Comparison of ENCODE assay signal across 8 mouse cellular contexts in the genomic region with DNA sequence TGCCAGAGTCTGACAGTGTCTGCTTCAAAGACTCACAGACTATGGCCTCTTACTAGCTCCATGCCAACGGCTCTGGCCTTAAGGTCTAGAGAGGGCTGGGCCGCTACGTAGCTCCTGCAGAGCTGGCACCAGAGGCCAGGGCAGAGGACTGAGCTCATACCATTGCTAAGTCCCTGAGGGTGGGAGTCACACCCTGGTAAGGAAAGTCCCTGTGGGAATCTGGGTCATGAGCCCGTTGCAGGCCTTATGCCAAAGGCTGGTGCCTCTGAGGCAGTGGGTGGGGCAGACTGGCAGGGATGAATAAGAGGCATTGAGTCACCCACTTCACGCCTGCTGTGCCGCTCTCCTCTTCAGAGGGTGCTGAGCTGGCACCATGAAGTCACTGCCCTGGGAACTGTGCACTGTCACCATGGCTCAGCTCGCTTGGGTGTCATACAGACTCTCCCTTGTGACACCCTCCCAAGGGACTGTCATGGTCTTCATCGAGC. TPM values are rescaled to one million over a fixed set of nuclear protein-coding genes. Genes with fewer than 3 reads are reported as not detected.
DNase-seq lines count a peak whose midpoint lies in the region; ATAC-seq and TF ChIP-seq lines count a peak whose summit lies in the region.

No protein-coding gene starts in this region.

- H3K36me3 ChIP-seq in hindbrain, embryonic 10.5 days = peaks cover 77% of the 10 kb centered on the region
- peaks cover 39% of the 10 kb centered on the region for H3K36me3 ChIP-seq in hindbrain, embryonic 12.5 days
- peaks cover 4% of the 10 kb centered on the region for H3K36me3 ChIP-seq in C2C12 (ENCODE audit: control insufficient read depth, insufficient read depth)

- TF ChIP-seq POLR2A in bone marrow macrophage, adult 2 months (IDR thresholded peaks at IDR 0.05; ENCODE audit: borderline replicate concordance, low read depth, low read length) = no peak

- H3ac ChIP-seq in C2C12 (ENCODE audit: control insufficient read depth, insufficient read length, low read depth) = no peak overlapping the region

- no peak overlapping the region for H3K9ac ChIP-seq in hindbrain, embryonic 12.5 days

- no peak for TF ChIP-seq CTCF in C2C12 (IDR thresholded peaks at IDR 0.05; ENCODE audit: control insufficient read depth, insufficient read depth, insufficient read length)
- TF ChIP-seq CTCF in bone marrow macrophage, adult 2 months (IDR thresholded peaks at IDR 0.05; ENCODE audit: low read depth, low read length) = no peak

- H3K4me3 ChIP-seq in hindbrain, embryonic 10.5 days = no peak overlapping the region
- H3K4me3 ChIP-seq in hindbrain, embryonic 12.5 days = no peak overlapping the region
- H3K4me3 ChIP-seq in C2C12 (ENCODE audit: insufficient read depth, poor library complexity, severe bottlenecking) = no peak overlapping the region
- H3K4me3 ChIP-seq in bone marrow macrophage, adult 2 months (ENCODE audit: insufficient read depth, low read length) = no peak overlapping the region

- H3K9me3 ChIP-seq in hindbrain, embryonic 10.5 days = peaks cover 11% of the 10 kb centered on the region; the same call in 1 of the 2 replicates
- 0 out of 2 replicates have a peak, but pooled peaks cover 7% of the 10 kb centered on the region for H3K9me3 ChIP-seq in hindbrain, embryonic 12.5 days (replicated peaks)

- ATAC-seq in hindbrain, embryonic 12.5 days (ENCODE audit: low FRiP score) = no peak

- intact Hi-C loops in left cerebral cortex, postnatal 4 days (cut with DNase I) = no loop called here

- DNase-seq in hindbrain, embryonic 10.5 days (ENCODE audit: low spot score) = no peak
- peak; percentile 36 for DNase-seq in left cerebral cortex, postnatal 4 days
- DNase-seq in telencephalon, adult 2 months (ENCODE audit: low read depth, low spot score) = peak; percentile 82
- no peak for DNase-seq in kidney, postnatal 10 days
- no peak for DNase-seq in kidney, postnatal 14 days

- no peaks in the 10 kb centered on the region for H3K79me3 ChIP-seq in C2C12 (ENCODE audit: low read depth)

- H3K27ac ChIP-seq in hindbrain, embryonic 10.5 days = peak overlapping the region; percentile 9; the same call in 1 of the 2 replicates
- H3K27ac ChIP-seq in hindbrain, embryonic 12.5 days = no peak overlapping the region
- H3K27ac ChIP-seq in bone marrow macrophage, adult 2 months (ENCODE audit: insufficient read depth, low read depth, low read length) = peak overlapping the region; percentile 41; the same call in 1 of the 2 replicates

- no peaks in the 10 kb centered on the region for H3K27me3 ChIP-seq in hindbrain, embryonic 10.5 days (ENCODE audit: insufficient read depth, poor library complexity, severe bottlenecking)
- H3K27me3 ChIP-seq in hindbrain, embryonic 12.5 days = no peaks in the 10 kb centered on the region
- H3K27me3 ChIP-seq in C2C12 (ENCODE audit: control insufficient read depth, insufficient read depth, insufficient read length) = no peaks in the 10 kb centered on the region

- H3K79me2 ChIP-seq in C2C12 (ENCODE audit: control insufficient read depth, insufficient read depth) = no peaks in the 10 kb centered on the region

- H3K4me1 ChIP-seq in hindbrain, embryonic 10.5 days (replicated peaks) = peaks cover 12% of the 10 kb centered on the region
- H3K4me1 ChIP-seq in hindbrain, embryonic 12.5 days = no peaks in the 10 kb centered on the region
- H3K4me1 ChIP-seq in bone marrow macrophage, adult 2 months (ENCODE audit: control insufficient read depth, insufficient read depth, low read length) = peaks cover 28% of the 10 kb centered on the region

- no peak overlapping the region for H3K4me2 ChIP-seq in hindbrain, embryonic 12.5 days (replicated peaks)

- 94% methylated on average over 8 of the region's 8 CpGs for WGBS in hindbrain, embryonic 10.5 days
- WGBS in hindbrain, embryonic 12.5 days = 85% methylated on average over 8 of the region's 8 CpGs

TF ChIP-seq in C2C12, 6 proteins besides CTCF, POLR2A, EP300 and RAD21:
- no peak for TF ChIP-seq MYOG (IDR thresholded peaks at IDR 0.05; ENCODE audit: control insufficient read depth, extremely low read depth, insufficient read length)
- peak; percentile 29 for TF ChIP-seq MYOD1 (IDR thresholded peaks at IDR 0.05; ENCODE audit: control insufficient read depth, insufficient read length, low read depth)
- peak; percentile 95 for TF ChIP-seq MAX (IDR thresholded peaks at IDR 0.05)
- TF ChIP-seq CEBPB (IDR thresholded peaks at IDR 0.05; ENCODE audit: low read depth) = no peak
- peak; percentile 10 for TF ChIP-seq FOSL1 (IDR thresholded peaks at IDR 0.05; ENCODE audit: insufficient read depth, low read length, poor library complexity, severe bottlenecking)
- TF ChIP-seq USF1 (IDR thresholded peaks at IDR 0.05; ENCODE audit: low read depth) = peak; percentile 30

RNA-seq across cellular contexts. Expression of a gene that starts 12.3 kb away (rescaled TPM):
- 16.5 and 33.5 TPM in 2 replicates for polyA plus RNA-seq in hindbrain, embryonic 10.5 days (2016; fragmentation: Nextera tagmentation; extraction: Ambion mirVana)
- polyA plus RNA-seq in hindbrain, embryonic 12.5 days (2016; fragmentation: Nextera tagmentation; extraction: Ambion mirVana) = 12.6 and 13.6 TPM in 2 replicates
- 0.54 TPM for polyA plus RNA-seq in C2C12 (2012; fragmentation: generic; extraction: Trizol)
- 2.5 and 3.3 TPM in 2 replicates for polyA plus RNA-seq in bone marrow macrophage, adult 2 months (2012; ENCODE audit: insufficient read depth, insufficient read length, missing spikeins)
- total RNA-seq in left cerebral cortex, postnatal 4 days (2021) = 1 to 10 TPM; 1.9 to 2.2 TPM

RNA-seq across cellular contexts. Expression of a gene that starts 30.2 kb away (rescaled TPM):
- polyA plus RNA-seq in hindbrain, embryonic 10.5 days (2016; fragmentation: Nextera tagmentation; extraction: Ambion mirVana) = 28.5 and 29.1 TPM in 2 replicates
- 21.9 and 22.2 TPM in 2 replicates for polyA plus RNA-seq in hindbrain, embryonic 12.5 days (2016; fragmentation: Nextera tagmentation; extraction: Ambion mirVana)
- polyA plus RNA-seq in C2C12 (2012; fragmentation: generic; extraction: Trizol) = 44.1 TPM
- polyA plus RNA-seq in bone marrow macrophage, adult 2 months (2012; ENCODE audit: insufficient read depth, insufficient read length, missing spikeins) = 9.3 and 11.2 TPM in 2 replicates
- total RNA-seq in left cerebral cortex, postnatal 4 days (2021) = 10 to 100 TPM; 11.2 to 14.6 TPM

RNA-seq across cellular contexts. Expression of a gene that starts 35.6 kb away (rescaled TPM):
- polyA plus RNA-seq in hindbrain, embryonic 10.5 days (2016; fragmentation: Nextera tagmentation; extraction: Ambion mirVana) = 1.9 and 3.1 TPM in 2 replicates
- 4.1 and 6.4 TPM in 2 replicates for polyA plus RNA-seq in hindbrain, embryonic 12.5 days (2016; fragmentation: Nextera tagmentation; extraction: Ambion mirVana)
- polyA plus RNA-seq in C2C12 (2012; fragmentation: generic; extraction: Trizol) = 14.3 TPM
- 19.4 and 27.4 TPM in 2 replicates for polyA plus RNA-seq in bone marrow macrophage, adult 2 months (2012; ENCODE audit: insufficient read depth, insufficient read length, missing spikeins)
- 10 to 100 TPM; 37.1 to 37.8 TPM for total RNA-seq in left cerebral cortex, postnatal 4 days (2021)

RNA-seq across cellular contexts. Expression of a gene that starts 39.8 kb away (rescaled TPM):
- 10.0 and 10.8 TPM in 2 replicates for polyA plus RNA-seq in hindbrain, embryonic 10.5 days (2016; fragmentation: Nextera tagmentation; extraction: Ambion mirVana)
- polyA plus RNA-seq in hindbrain, embryonic 12.5 days (2016; fragmentation: Nextera tagmentation; extraction: Ambion mirVana) = 10.9 and 12.8 TPM in 2 replicates
- polyA plus RNA-seq in C2C12 (2012; fragmentation: generic; extraction: Trizol) = 6.9 TPM
- 12.9 and 17.4 TPM in 2 replicates for polyA plus RNA-seq in bone marrow macrophage, adult 2 months (2012; ENCODE audit: insufficient read depth, insufficient read length, missing spikeins)
- total RNA-seq in left cerebral cortex, postnatal 4 days (2021) = 10 to 100 TPM in 1 of 2 experiments, 1 to 10 TPM in 1; 6.2 to 10.0 TPM

RNA-seq across cellular contexts. Expression of a gene that starts 58.1 kb away (rescaled TPM):
- polyA plus RNA-seq in hindbrain, embryonic 10.5 days (2016; fragmentation: Nextera tagmentation; extraction: Ambion mirVana) = 14.5 and 16.8 TPM in 2 replicates
- polyA plus RNA-seq in hindbrain, embryonic 12.5 days (2016; fragmentation: Nextera tagmentation; extraction: Ambion mirVana) = 16.6 and 18.6 TPM in 2 replicates
- 7.3 TPM for polyA plus RNA-seq in C2C12 (2012; fragmentation: generic; extraction: Trizol)
- 15.5 and 16.6 TPM in 2 replicates for polyA plus RNA-seq in bone marrow macrophage, adult 2 months (2012; ENCODE audit: insufficient read depth, insufficient read length, missing spikeins)
- total RNA-seq in left cerebral cortex, postnatal 4 days (2021) = 10 to 100 TPM; 11.5 to 12.8 TPM

Comparison
In these comparisons a context has a peak if more than half of its experiments do, and no peak if none do; other contexts are left out.
1. DNase-seq: peak in left cerebral cortex, postnatal 4 days (single experiment) and telencephalon, adult 2 months (single experiment); none in hindbrain, embryonic 10.5 days (single experiment), kidney, postnatal 10 days (single experiment) and kidney, postnatal 14 days (single experiment).